Mouse (Mus musculus): ENCODE results near the gene Prss21.
A peak's percentile ranks its signal among the peaks of the same experiment; 100 is the strongest.

Gene Prss21

GRCm38 (mm10) chr17:23867756-23868155, at the start of gene Prss21:
Gene Prss21 (plus strand): TSS chr17:23868056.
- DNase-seq (ENCODE audit: low spot score in 2 of 2) = no peak

GRCm38 (mm10) chr17:23818579-23818978, 49.3 kb upstream of the Prss21 start:
- DNase-seq (ENCODE audit: low spot score in 2 of 2) = no peak

- no peak for DNase-seq (ENCODE audit: low spot score in 2 of 2)
These were observed 48.6 kb upstream of the Prss21 start for GRCm38 (mm10) chr17:23819235-23819634.

- DNase-seq (ENCODE audit: low spot score in 2 of 2) = no peak
These were observed 47.1 kb upstream of the Prss21 start for GRCm38 (mm10) chr17:23820731-23821130.

- DNase-seq (ENCODE audit: low spot score in 2 of 2) = no peak
These were observed 45.8 kb upstream of the Prss21 start for GRCm38 (mm10) chr17:23822094-23822493.

- DNase-seq (ENCODE audit: low spot score in 2 of 2) = no peak
These were observed 44.8 kb upstream of the Prss21 start for GRCm38 (mm10) chr17:23823018-23823417.

DNA sequence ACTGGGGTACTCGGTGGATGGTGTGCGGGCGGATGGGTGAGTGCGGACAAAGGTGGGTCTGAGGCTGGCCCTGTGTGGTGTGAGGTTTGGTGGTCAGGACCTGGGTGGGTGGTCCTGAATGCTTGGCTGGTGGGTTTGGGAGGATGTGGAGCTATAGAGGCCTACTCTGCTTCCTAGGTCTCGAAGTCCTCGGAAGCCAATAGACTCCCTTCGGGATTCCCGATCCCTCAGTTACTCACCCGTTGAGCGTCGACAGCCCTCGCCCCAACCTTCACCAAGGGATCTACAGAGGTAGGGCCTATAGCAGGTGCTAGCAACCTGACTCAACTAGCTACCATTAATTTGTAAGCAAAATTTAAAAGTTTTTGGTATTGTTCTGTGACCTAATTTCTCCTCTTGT, 44.2 kb upstream of the Prss21 start:
- DNase-seq (ENCODE audit: low spot score in 2 of 2) = no peak

- DNase-seq (ENCODE audit: low spot score in 2 of 2) = peak in 1 of 2 experiments; percentile 12
These were observed 42.3 kb upstream of the Prss21 start for GRCm38 (mm10) chr17:23825591-23825990.

GRCm38 (mm10) chr17:23828271-23829001, 39.4 kb upstream of the Prss21 start:
- DNase-seq (ENCODE audit: low spot score in 2 of 2) = peak in 1 of 2 experiments; percentile 57

GRCm38 (mm10) chr17:23829064-23829619, 38.7 kb upstream of the Prss21 start, which contains the start of gene Elob:
Gene Elob (minus strand): TSS chr17:23829136.
- peak; percentile 80 to 81 for DNase-seq (ENCODE audit: low spot score in 2 of 2)

DNA sequence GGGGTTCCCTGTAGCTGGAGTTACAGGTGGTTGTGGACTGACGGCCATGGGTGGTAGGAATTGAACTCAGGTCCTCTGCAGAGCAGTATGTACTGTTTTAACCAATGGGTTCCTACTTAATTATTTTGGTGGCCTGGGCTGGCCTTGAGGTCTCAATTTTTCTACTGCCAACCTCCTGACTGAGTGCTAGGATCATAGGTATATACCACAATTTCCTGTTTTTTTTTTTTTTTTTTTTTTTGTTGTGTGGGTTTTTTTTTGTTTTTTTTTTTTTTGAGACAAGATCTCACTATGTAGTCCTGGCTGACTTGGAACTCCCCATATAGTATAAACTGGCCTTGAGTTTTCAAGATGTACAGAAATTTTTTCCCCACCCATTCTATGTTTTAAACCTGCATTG, 36.7 kb upstream of the Prss21 start:
- DNase-seq (ENCODE audit: low spot score in 2 of 2) = no peak

- DNase-seq (ENCODE audit: low spot score in 2 of 2) = no peak
These were observed 31.8 kb upstream of the Prss21 start, which contains the start of gene Prss33 for GRCm38 (mm10) chr17:23836006-23836575. Gene Prss33 (minus strand): TSS chr17:23836056.

DNA sequence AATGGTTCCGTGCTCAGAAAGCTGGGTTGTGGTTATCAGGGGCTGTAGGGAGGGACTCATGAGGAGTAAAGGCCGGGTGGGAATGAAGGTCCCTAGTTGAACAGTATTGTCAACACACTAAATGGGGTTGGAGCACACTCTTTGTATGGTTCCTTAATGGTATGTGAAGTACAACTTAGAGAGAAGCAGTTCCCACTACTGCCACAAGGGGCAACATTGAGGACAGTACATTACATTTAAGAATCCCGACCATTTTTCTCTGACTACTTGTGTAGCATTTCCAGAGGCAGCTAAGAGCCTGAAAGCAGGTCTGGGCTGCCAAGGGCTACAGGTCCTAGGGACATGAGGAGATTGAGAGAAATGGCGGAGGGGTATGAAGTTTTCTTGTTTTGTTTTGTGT, 26.7 kb upstream of the Prss21 start:
- no peak for DNase-seq (ENCODE audit: low spot score in 2 of 2)

- no peak for DNase-seq (ENCODE audit: low spot score in 2 of 2)
These were observed 24.6 kb upstream of the Prss21 start for GRCm38 (mm10) chr17:23843141-23843811.

GRCm38 (mm10) chr17:23843812-23844273, 24.0 kb upstream of the Prss21 start, which contains the start of the genes Prss32 and Prss41:
Gene Prss32 (plus strand): TSS chr17:23843855.
Gene Prss41 (minus strand): TSS chr17:23844172.
- no peak for DNase-seq (ENCODE audit: low spot score in 2 of 2)

- DNase-seq (ENCODE audit: low spot score in 2 of 2) = no peak
These were observed 17.8 kb upstream of the Prss21 start for GRCm38 (mm10) chr17:23850028-23850427.

DNA sequence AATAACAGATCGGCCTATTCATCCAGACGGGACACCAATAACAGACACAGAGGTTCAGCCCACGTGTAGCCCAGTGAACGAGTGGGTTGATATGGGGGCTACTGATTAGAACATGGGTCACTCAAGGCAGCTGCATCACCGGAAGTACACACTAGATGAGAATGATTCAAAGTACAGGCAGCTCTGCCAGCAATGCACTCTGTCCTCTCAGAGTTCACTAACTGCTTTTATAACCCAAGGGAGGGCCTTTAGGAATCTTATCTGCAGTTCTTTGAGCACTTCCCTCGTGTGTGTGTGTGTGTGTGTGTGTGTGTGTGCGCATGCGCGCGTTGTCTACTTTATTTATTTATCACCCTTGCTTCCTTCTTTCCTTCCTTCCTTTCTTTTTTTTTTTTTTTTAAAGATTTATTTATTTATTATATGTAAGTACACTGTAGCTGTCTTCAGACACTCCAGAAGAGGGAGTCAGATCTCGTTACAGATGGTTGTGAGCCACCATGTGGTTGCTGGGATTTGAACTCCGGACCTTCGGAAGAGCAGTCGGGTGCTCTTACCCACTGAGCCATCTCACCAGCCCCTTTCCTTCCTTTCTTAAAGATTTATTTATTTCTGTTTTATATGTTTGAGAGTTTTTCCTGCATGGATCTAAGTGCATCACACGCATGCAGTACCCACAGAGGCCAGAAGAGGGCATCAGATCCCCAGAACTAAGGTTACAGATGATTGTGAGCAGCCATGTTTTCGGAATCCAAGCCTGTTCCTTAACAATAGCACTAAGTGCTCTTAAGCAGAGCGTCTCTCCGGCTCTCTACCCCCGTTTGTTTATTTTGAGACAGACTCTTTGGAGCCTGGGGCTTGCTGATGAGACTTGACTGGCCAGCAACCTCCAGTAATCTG, 16.8 kb upstream of the Prss21 start:
- DNase-seq (ENCODE audit: low spot score in 2 of 2) = peak in 1 of 2 experiments; percentile 55

GRCm38 (mm10) chr17:23853292-23853691, 14.6 kb upstream of the Prss21 start:
- no peak for DNase-seq (ENCODE audit: low spot score in 2 of 2)

- no peak for DNase-seq (ENCODE audit: low spot score in 2 of 2)
These were observed 13.6 kb upstream of the Prss21 start for GRCm38 (mm10) chr17:23854229-23854765.

GRCm38 (mm10) chr17:23857193-23857592, 10.7 kb upstream of the Prss21 start:
- DNase-seq (ENCODE audit: low spot score in 2 of 2) = no peak

DNA sequence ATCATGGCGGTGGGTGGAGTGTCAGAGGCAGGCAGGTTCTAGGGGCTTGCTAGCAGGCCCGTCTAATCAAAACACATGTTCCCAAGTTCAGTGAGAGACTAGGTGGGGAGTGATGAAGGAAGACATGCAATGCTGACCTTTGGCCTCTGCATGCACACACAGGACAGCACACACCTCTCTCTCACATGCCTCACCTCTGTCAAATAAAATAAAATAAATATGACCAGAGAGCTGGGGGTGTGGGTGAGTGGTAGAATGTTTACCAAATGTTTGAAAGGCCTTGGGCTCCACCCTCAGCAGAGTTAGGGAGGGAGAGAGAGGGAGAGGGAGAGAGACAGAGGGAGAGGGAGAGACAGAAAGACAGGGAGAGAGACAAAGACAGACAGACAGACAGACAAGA, 9.9 kb upstream of the Prss21 start:
- no peak for DNase-seq (ENCODE audit: low spot score in 2 of 2)

Data from urinary bladder, postnatal 4 days (tissue).